Mouse (Mus musculus): ENCODE data around the gene Adamts14. TPM values are rescaled to one million over a fixed set of nuclear protein-coding genes. Genes with fewer than 3 reads are reported as not detected.
A peak's percentile ranks its signal among the peaks of the same experiment; 100 is the strongest.

Gene Adamts14
- polyA plus RNA-seq, 1 experiment from 2014 or later, result 1.2 TPM

DNA sequence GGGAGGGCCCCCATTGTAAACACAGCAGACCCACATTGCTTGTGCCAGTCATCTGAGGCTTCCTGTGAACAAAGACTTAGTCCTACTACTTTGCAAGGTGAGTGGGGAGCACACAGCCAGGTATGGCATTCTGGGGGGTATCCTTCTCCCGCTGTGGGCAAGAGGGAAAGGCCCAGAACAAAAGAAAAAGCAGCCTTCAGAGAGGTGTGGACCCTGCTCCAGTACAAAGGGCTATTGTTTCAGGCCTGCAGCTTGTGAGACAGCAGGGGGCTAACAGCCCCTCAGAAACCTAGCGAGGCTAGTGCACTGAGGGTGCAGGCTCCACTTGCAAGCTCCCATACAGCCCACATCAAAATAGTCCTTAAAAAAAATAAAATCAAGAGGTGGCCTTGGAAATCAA, 23.3 kb downstream of the Adamts14 start:
- 64% methylated on average over 2 of the region's 2 CpGs for WGBS
- Histone ChIP-seq H3K9me3 (replicated peaks) (no peaks in the 10 kb centered on the region; the same call in 1 of the 2 replicates), H3K4me1 (replicated peaks) (peaks cover 6% of the 10 kb centered on the region; the same call in 1 of the 2 replicates), H3K27me3 (replicated peaks) (no peaks in the 10 kb centered on the region), H3K27ac (ENCODE audit: poor library complexity, severe bottlenecking) (no peak overlapping the region), H3K36me3 (no peaks in the 10 kb centered on the region), H3K4me3 (no peak overlapping the region), H3K9ac (no peak overlapping the region), H3K4me2 (no peak overlapping the region)
- no peak for ATAC-seq (ENCODE audit: insufficient number of reproducible peaks, low FRiP score)

GRCm38 (mm10) chr10:61248596-61249114, 24.6 kb downstream of the Adamts14 start:
- H3K4me1 ChIP-seq (replicated peaks), result peaks cover 6% of the 10 kb centered on the region; the same call in 1 of the 2 replicates
- WGBS, result 71% methylated on average over 13 of the region's 13 CpGs
- H3K9ac ChIP-seq, result no peak overlapping the region
- no peak overlapping the region for H3K4me2 ChIP-seq
- H3K27ac ChIP-seq (ENCODE audit: poor library complexity, severe bottlenecking), result no peak overlapping the region
- H3K27me3 ChIP-seq (replicated peaks), result no peaks in the 10 kb centered on the region
- no peak for ATAC-seq (ENCODE audit: insufficient number of reproducible peaks, low FRiP score)
- H3K36me3 ChIP-seq, result no peaks in the 10 kb centered on the region
- H3K4me3 ChIP-seq, result no peak overlapping the region
- H3K9me3 ChIP-seq (replicated peaks), result no peaks in the 10 kb centered on the region; the same call in 1 of the 2 replicates

- Histone ChIP-seq H3K4me3 (no peak overlapping the region), H3K27me3 (replicated peaks) (no peaks in the 10 kb centered on the region), H3K27ac (ENCODE audit: poor library complexity, severe bottlenecking) (no peak overlapping the region), H3K36me3 (no peaks in the 10 kb centered on the region), H3K9me3 (replicated peaks) (no peaks in the 10 kb centered on the region), H3K4me2 (no peak overlapping the region), H3K4me1 (replicated peaks) (peaks cover 17% of the 10 kb centered on the region), H3K9ac (no peak overlapping the region)
- ATAC-seq (ENCODE audit: insufficient number of reproducible peaks, low FRiP score), result no peak
- 90% methylated on average over 6 of the region's 6 CpGs for WGBS
Observed at GRCm38 (mm10) chr10:61246288-61246687, 26.9 kb downstream of the Adamts14 start.

DNA sequence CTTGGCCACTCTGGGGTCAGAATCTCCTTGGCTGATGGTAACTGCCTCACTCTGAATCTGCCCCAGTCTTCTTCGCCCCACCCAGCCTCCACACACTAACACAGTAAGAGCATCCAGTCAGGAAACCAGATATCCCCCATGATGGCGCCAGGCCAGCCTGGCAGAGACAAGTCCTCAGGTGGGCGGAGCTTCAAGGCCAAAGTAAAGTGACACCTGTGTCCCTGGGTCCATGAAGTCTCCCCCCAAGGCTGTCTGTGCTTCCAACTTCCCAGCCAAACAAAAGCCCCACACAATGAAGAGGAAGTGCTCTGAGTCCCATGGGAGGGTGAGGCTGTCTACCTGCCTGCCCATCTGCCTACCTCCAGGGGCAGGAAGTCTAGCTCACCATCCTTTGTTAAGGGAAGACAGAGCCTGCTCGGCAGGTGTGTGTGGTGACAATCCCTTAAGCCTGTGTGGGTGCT, 31.2 kb downstream of the Adamts14 start:
- H3K9me3 ChIP-seq (replicated peaks), result peaks cover 7% of the 10 kb centered on the region
- no peaks in the 10 kb centered on the region for H3K36me3 ChIP-seq
- H3K4me2 ChIP-seq, result no peak overlapping the region
- H3K4me3 ChIP-seq, result no peak overlapping the region
- H3K27ac ChIP-seq (ENCODE audit: poor library complexity, severe bottlenecking), result no peak overlapping the region
- H3K9ac ChIP-seq, result no peak overlapping the region
- no peaks in the 10 kb centered on the region for H3K27me3 ChIP-seq (replicated peaks)
- ATAC-seq (ENCODE audit: insufficient number of reproducible peaks, low FRiP score), result no peak
- H3K4me1 ChIP-seq (replicated peaks), result peaks cover 26% of the 10 kb centered on the region
- 56% methylated on average over 4 of the region's 4 CpGs for WGBS

- H3K9me3 ChIP-seq (replicated peaks), result peaks cover 7% of the 10 kb centered on the region
- no peak overlapping the region for H3K27ac ChIP-seq (ENCODE audit: poor library complexity, severe bottlenecking)
- 55% methylated on average over 14 of the region's 14 CpGs for WGBS
- H3K36me3 ChIP-seq, result no peaks in the 10 kb centered on the region
- H3K4me2 ChIP-seq, result no peak overlapping the region
- no peaks in the 10 kb centered on the region for H3K27me3 ChIP-seq (replicated peaks)
- H3K9ac ChIP-seq, result no peak overlapping the region
- peaks cover 26% of the 10 kb centered on the region for H3K4me1 ChIP-seq (replicated peaks)
- H3K4me3 ChIP-seq, result no peak overlapping the region
- no peak for ATAC-seq (ENCODE audit: insufficient number of reproducible peaks, low FRiP score)
Observed at GRCm38 (mm10) chr10:61240108-61240920, 32.9 kb downstream of the Adamts14 start.

DNA sequence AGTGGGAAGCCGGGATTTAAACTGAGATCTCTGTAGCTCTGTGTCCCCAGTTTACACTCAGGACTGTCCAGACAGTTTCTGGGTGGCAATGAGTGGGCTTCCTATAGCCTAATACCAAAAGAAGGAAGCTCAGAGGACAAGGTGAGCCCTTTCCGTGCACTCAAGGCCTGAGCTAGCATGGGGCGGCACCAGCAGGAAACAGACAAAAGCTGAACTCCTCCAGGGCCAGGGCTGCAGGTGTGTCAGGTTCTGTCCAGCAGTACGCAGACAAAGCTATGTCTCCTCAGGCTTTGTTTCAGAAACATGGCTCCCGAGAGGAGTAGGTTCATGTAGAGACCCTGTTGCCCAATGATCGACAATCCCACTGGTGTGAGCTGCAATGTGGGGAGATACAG, 35.9 kb downstream of the Adamts14 start:
- 79% methylated on average over 6 of the region's 6 CpGs for WGBS
- H3K27me3 ChIP-seq (replicated peaks), result 0 out of 2 replicates have a peak, but pooled peaks cover 3% of the 10 kb centered on the region
- no peak overlapping the region for H3K4me3 ChIP-seq
- H3K9ac ChIP-seq, result 0 out of 2 replicates have a peak overlapping the region, but pooled peaks have one; percentile 22
- no peak overlapping the region for H3K27ac ChIP-seq (ENCODE audit: poor library complexity, severe bottlenecking)
- peaks cover 26% of the 10 kb centered on the region for H3K4me1 ChIP-seq (replicated peaks)
- H3K36me3 ChIP-seq, result no peaks in the 10 kb centered on the region
- peaks cover 7% of the 10 kb centered on the region for H3K9me3 ChIP-seq (replicated peaks)
- H3K4me2 ChIP-seq, result no peak overlapping the region
- no peak for ATAC-seq (ENCODE audit: insufficient number of reproducible peaks, low FRiP score)

DNA sequence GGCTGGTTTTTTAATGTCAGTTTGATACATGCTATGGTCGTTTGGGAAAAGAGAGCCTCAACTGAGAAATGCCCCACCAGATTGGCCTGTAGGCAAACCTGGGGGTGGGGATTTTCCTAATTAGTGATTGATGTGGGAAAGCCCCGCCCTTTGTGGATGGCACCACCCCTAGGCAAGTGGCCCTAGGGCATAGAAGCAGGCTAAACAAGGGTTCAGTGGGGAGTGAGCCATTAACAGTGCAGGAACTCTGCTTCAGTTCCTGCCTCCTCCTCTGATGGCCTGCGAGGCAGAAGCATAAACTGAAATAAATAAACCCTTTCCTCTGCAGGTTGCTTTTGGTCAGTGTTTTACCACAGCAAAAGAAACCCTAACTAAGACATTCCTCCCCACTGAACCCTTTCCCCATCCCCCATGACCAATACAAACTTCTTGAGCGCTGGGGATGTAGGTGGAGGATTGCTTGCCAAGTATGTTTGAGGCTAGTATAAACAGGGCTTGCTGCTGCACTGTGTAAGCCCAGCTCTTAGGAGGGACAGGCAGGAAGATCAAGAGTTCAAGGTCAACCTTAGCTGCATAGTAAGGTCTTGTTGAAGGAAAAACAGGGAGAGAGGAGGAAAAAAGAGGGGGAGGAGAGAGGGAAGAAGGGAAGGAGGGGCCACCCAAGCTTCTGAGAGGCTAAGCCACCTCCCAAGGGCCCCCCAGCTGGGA, 36.4 kb downstream of the Adamts14 start:
- no peak overlapping the region for H3K4me3 ChIP-seq
- H3K36me3 ChIP-seq, result no peaks in the 10 kb centered on the region
- H3K27ac ChIP-seq (ENCODE audit: poor library complexity, severe bottlenecking), result no peak overlapping the region
- peaks cover 7% of the 10 kb centered on the region for H3K9me3 ChIP-seq (replicated peaks)
- H3K4me2 ChIP-seq, result no peak overlapping the region
- H3K4me1 ChIP-seq (replicated peaks), result peaks cover 20% of the 10 kb centered on the region
- ATAC-seq (ENCODE audit: insufficient number of reproducible peaks, low FRiP score), result no peak
- WGBS, result 59% methylated on average over 4 of the region's 4 CpGs
- 0 out of 2 replicates have a peak, but pooled peaks cover 3% of the 10 kb centered on the region for H3K27me3 ChIP-seq (replicated peaks)
- 0 out of 2 replicates have a peak overlapping the region, but pooled peaks have one; percentile 22 for H3K9ac ChIP-seq

- peaks cover 7% of the 10 kb centered on the region for H3K9me3 ChIP-seq (replicated peaks)
- H3K27ac ChIP-seq (ENCODE audit: poor library complexity, severe bottlenecking), result no peak overlapping the region
- H3K4me3 ChIP-seq, result no peak overlapping the region
- ATAC-seq (ENCODE audit: insufficient number of reproducible peaks, low FRiP score), result no peak
- no peak overlapping the region for H3K4me2 ChIP-seq
- WGBS, result 85% methylated on average over 6 of the region's 6 CpGs
- H3K4me1 ChIP-seq (replicated peaks), result peaks cover 10% of the 10 kb centered on the region
- 0 out of 2 replicates have a peak, but pooled peaks cover 3% of the 10 kb centered on the region for H3K27me3 ChIP-seq (replicated peaks)
- no peak overlapping the region for H3K9ac ChIP-seq
- no peaks in the 10 kb centered on the region for H3K36me3 ChIP-seq
Observed at GRCm38 (mm10) chr10:61235677-61236267, 37.5 kb downstream of the Adamts14 start.

DNA sequence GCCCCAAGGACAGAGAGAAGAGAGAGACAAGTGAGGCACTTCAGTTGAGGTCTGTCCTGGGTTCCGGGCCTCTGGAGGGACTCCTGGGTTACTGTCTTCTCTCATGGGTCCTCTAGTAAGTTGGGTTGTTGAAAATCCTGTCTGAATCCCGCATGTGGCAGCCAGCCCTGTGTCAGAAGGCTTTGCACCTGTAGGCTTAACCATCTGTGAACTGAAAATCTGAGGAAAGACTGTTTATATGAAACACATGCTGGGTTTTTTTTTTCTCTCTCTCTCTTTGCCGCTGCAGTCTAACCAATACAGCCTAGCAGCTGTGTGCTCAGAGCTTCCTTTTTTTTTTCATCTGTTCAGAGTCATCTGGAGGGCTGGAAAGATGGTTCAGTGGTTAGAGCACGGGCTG, 38.9 kb downstream of the Adamts14 start:
- Histone ChIP-seq H3K9ac (no peak overlapping the region), H3K27ac (ENCODE audit: poor library complexity, severe bottlenecking) (no peak overlapping the region), H3K36me3 (no peaks in the 10 kb centered on the region), H3K4me3 (no peak overlapping the region), H3K4me1 (replicated peaks) (no peaks in the 10 kb centered on the region), H3K27me3 (replicated peaks) (0 out of 2 replicates have a peak, but pooled peaks cover 12% of the 10 kb centered on the region), H3K9me3 (replicated peaks) (peaks cover 7% of the 10 kb centered on the region), H3K4me2 (no peak overlapping the region)
- no peak for ATAC-seq (ENCODE audit: insufficient number of reproducible peaks, low FRiP score)
- WGBS, result 79% methylated on average over 4 of the region's 4 CpGs

GRCm38 (mm10) chr10:61232858-61233567, 40.2 kb downstream of the Adamts14 start:
- 45% methylated on average over 7 of the region's 7 CpGs for WGBS
- H3K4me3 ChIP-seq, result no peak overlapping the region
- H3K36me3 ChIP-seq, result no peaks in the 10 kb centered on the region
- H3K27me3 ChIP-seq (replicated peaks), result peaks cover 22% of the 10 kb centered on the region; the same call in 1 of the 2 replicates
- no peaks in the 10 kb centered on the region for H3K9me3 ChIP-seq (replicated peaks)
- ATAC-seq (ENCODE audit: insufficient number of reproducible peaks, low FRiP score), result no peak
- no peak overlapping the region for H3K27ac ChIP-seq (ENCODE audit: poor library complexity, severe bottlenecking)
- no peaks in the 10 kb centered on the region for H3K4me1 ChIP-seq (replicated peaks)
- no peak overlapping the region for H3K9ac ChIP-seq
- no peak overlapping the region for H3K4me2 ChIP-seq
